Mouse (Mus musculus) intestine, embryonic 16.5 days (tissue): Measurements from ENCODE around the gene Arhgap28. TPM values are rescaled to one million over a fixed set of nuclear protein-coding genes. Genes with fewer than 3 reads are reported as not detected.

Experiments
- ATAC-seq: fragments of 200-750 bp; cut with Nextera tagmentation; 2 replicates; pipeline ENCODE4 v1.8.0; 2017; ENCODE audit warnings: moderate TSS enrichment, moderate library complexity
- H3K27ac ChIP-seq: fragments of 300-500 bp; sonication (generic); 2 replicates; pipeline ENCODE4 v1.5.1; 2014; ENCODE audit warnings: mild to moderate bottlenecking, low read length
- H3K27me3 ChIP-seq: fragments of 300-500 bp; sonication (generic); replicated peaks from 2 replicates; pipeline ENCODE4 v1.6.1; 2014; ENCODE audit warnings: low read length, control low read depth, mixed read lengths; ENCODE audit not compliant: control insufficient read depth, insufficient read depth
- H3K36me3 ChIP-seq: fragments of 300-500 bp; sonication (generic); 2 replicates; pipeline ENCODE4 v1.6.1; 2014; ENCODE audit warnings: low read length, control low read depth; ENCODE audit not compliant: control insufficient read depth, insufficient read depth
- H3K4me1 ChIP-seq: fragments of 300-500 bp; sonication (generic); 2 replicates; pipeline ENCODE4 v1.6.1; 2014; ENCODE audit warnings: low read length, control low read depth, mixed read lengths; ENCODE audit not compliant: control insufficient read depth, insufficient read depth
- H3K4me2 ChIP-seq: fragments of 300-500 bp; sonication (generic); 2 replicates; pipeline ENCODE4 v1.6.1; 2014; ENCODE audit warnings: low read depth, low read length, control low read depth
- H3K4me3 ChIP-seq: fragments of 300-500 bp; sonication (generic); 2 replicates; pipeline ENCODE4 v1.5.1; 2014; ENCODE audit warnings: mild to moderate bottlenecking, low read length
- H3K9ac ChIP-seq: fragments of 300-500 bp; sonication (generic); 2 replicates; pipeline ENCODE4 v1.6.1; 2014; ENCODE audit warnings: low read depth, low read length
- H3K9me3 ChIP-seq: fragments of 300-500 bp; sonication (generic); 2 replicates; pipeline ENCODE4 v1.6.1; 2016; ENCODE audit warnings: low read length, control low read depth; ENCODE audit not compliant: control insufficient read depth
- WGBS: fragments of 180-500 bp; shearing (Covaris S2); extraction: QIAGEN DNeasy Blood & Tissue Kit; methylation state at CpG from one replicate; pipeline ENCODE4 v1.1.7; 2014; 5-methylcytosine and 5-hydroxymethylcytosine counted together
- polyA plus RNA-seq: library from polyadenylated mRNA; unstranded; fragments of >200 nt; fragmentation: Nextera tagmentation; extraction: Ambion mirVana; gene quantifications from 2 replicates; pipeline ENCODE4 v1.2.1, GENCODE M21; 2015

Gene Arhgap28
- polyA plus RNA-seq, 1 experiment from 2014 or later = 12.7 TPM

- ATAC-seq = peak; percentile 43
- Histone ChIP-seq H3K4me2 (no peak overlapping the region), H3K27ac (no peak overlapping the region), H3K4me3 (no peak overlapping the region), H3K27me3 (no peaks in the 10 kb centered on the region), H3K9ac (no peak overlapping the region), H3K4me1 (peaks cover 11% of the 10 kb centered on the region; the same call in 1 of the 2 replicates), H3K9me3 (no peaks in the 10 kb centered on the region), H3K36me3 (no peaks in the 10 kb centered on the region)
- WGBS = 77% methylated on average over 10 of the region's 10 CpGs
Observed at GRCm38 (mm10) chr17:67907532-67908054, 96.3 kb downstream of the Arhgap28 start.

- Histone ChIP-seq H3K9ac (no peak overlapping the region), H3K36me3 (no peaks in the 10 kb centered on the region), H3K9me3 (no peaks in the 10 kb centered on the region), H3K27me3 (no peaks in the 10 kb centered on the region), H3K4me3 (no peak overlapping the region), H3K4me1 (peaks cover 11% of the 10 kb centered on the region; the same call in 1 of the 2 replicates), H3K4me2 (no peak overlapping the region), H3K27ac (no peak overlapping the region)
- ATAC-seq = no peak
- WGBS = 71% methylated on average over 3 of the region's 3 CpGs
Observed at GRCm38 (mm10) chr17:67906236-67906635, 97.7 kb downstream of the Arhgap28 start.

GRCm38 (mm10) chr17:67904315-67904944 is 99.5 kb downstream of the Arhgap28 start:
- 80% methylated on average over 14 of the region's 14 CpGs for WGBS
- Histone ChIP-seq H3K27ac (no peak overlapping the region), H3K9me3 (no peaks in the 10 kb centered on the region)

GRCm38 (mm10) chr17:67902847-67903246 is 101.1 kb downstream of the Arhgap28 start:
- Histone ChIP-seq H3K36me3 (no peaks in the 10 kb centered on the region), H3K9me3 (no peaks in the 10 kb centered on the region), H3K9ac (no peak overlapping the region), H3K27me3 (no peaks in the 10 kb centered on the region), H3K27ac (no peak overlapping the region), H3K4me3 (no peak overlapping the region), H3K4me2 (no peak overlapping the region), H3K4me1 (peaks cover 4% of the 10 kb centered on the region; the same call in 1 of the 2 replicates)
- 83% methylated on average over 4 of the region's 4 CpGs for WGBS
- peak; percentile 31; the same call in 1 of the 2 replicates for ATAC-seq

More at GRCm38 (mm10) chr17:67904315-67904944, 99.5 kb downstream of the Arhgap28 start:
- ATAC-seq = no peak
- Histone ChIP-seq H3K4me2 (no peak overlapping the region), H3K36me3 (no peaks in the 10 kb centered on the region), H3K27me3 (no peaks in the 10 kb centered on the region), H3K9ac (no peak overlapping the region), H3K4me3 (no peak overlapping the region), H3K4me1 (peaks cover 11% of the 10 kb centered on the region; the same call in 1 of the 2 replicates)

GRCm38 (mm10) chr17:67901161-67901560 is 102.8 kb downstream of the Arhgap28 start:
- Histone ChIP-seq H3K27me3 (no peaks in the 10 kb centered on the region), H3K4me1 (no peaks in the 10 kb centered on the region), H3K4me2 (no peak overlapping the region), H3K9ac (no peak overlapping the region), H3K27ac (no peak overlapping the region), H3K9me3 (no peaks in the 10 kb centered on the region), H3K4me3 (no peak overlapping the region), H3K36me3 (no peaks in the 10 kb centered on the region)
- 82% methylated on average over 11 of the region's 11 CpGs for WGBS
- no peak for ATAC-seq

GRCm38 (mm10) chr17:67899376-67899775 is 104.5 kb downstream of the Arhgap28 start:
- Histone ChIP-seq H3K9me3 (no peaks in the 10 kb centered on the region), H3K4me1 (no peaks in the 10 kb centered on the region), H3K27ac (no peak overlapping the region), H3K4me3 (no peak overlapping the region), H3K4me2 (no peak overlapping the region), H3K27me3 (no peaks in the 10 kb centered on the region), H3K9ac (no peak overlapping the region), H3K36me3 (peaks cover 3% of the 10 kb centered on the region; the same call in 1 of the 2 replicates)
- ATAC-seq = no peak
- WGBS = 94% methylated on average over 5 of the region's 5 CpGs

- peak; percentile 82 for ATAC-seq
- no peak overlapping the region for H3K9ac ChIP-seq
- H3K27ac ChIP-seq = no peak overlapping the region
- H3K27me3 ChIP-seq = no peaks in the 10 kb centered on the region
- H3K4me1 ChIP-seq = no peaks in the 10 kb centered on the region
- H3K4me3 ChIP-seq = no peak overlapping the region
- peaks cover 3% of the 10 kb centered on the region; the same call in 1 of the 2 replicates for H3K36me3 ChIP-seq
- 94% methylated on average over 5 of the region's 5 CpGs for WGBS
- no peaks in the 10 kb centered on the region for H3K9me3 ChIP-seq
- H3K4me2 ChIP-seq = no peak overlapping the region
Observed at GRCm38 (mm10) chr17:67896413-67896812, 107.5 kb downstream of the Arhgap28 start.

GRCm38 (mm10) chr17:67889481-67890325 is 114.2 kb downstream of the Arhgap28 start:
- H3K9me3 ChIP-seq = no peaks in the 10 kb centered on the region
- ATAC-seq = no peak
- 71% methylated on average over 20 of the region's 20 CpGs for WGBS

GRCm38 (mm10) chr17:67888081-67888480 is 115.8 kb downstream of the Arhgap28 start:
- no peak overlapping the region for H3K4me3 ChIP-seq
- H3K27me3 ChIP-seq = no peaks in the 10 kb centered on the region
- no peaks in the 10 kb centered on the region for H3K9me3 ChIP-seq
- no peaks in the 10 kb centered on the region for H3K36me3 ChIP-seq
- no peak overlapping the region for H3K9ac ChIP-seq
- no peak overlapping the region for H3K4me2 ChIP-seq
- no peak overlapping the region for H3K27ac ChIP-seq
- no peaks in the 10 kb centered on the region for H3K4me1 ChIP-seq
- no peak for ATAC-seq
- 92% methylated on average over 9 of the region's 9 CpGs for WGBS

More at GRCm38 (mm10) chr17:67889481-67890325, 114.2 kb downstream of the Arhgap28 start:
- Histone ChIP-seq H3K9ac (no peak overlapping the region), H3K27me3 (no peaks in the 10 kb centered on the region), H3K4me1 (no peaks in the 10 kb centered on the region), H3K4me3 (no peak overlapping the region), H3K4me2 (no peak overlapping the region), H3K36me3 (peaks cover 3% of the 10 kb centered on the region; the same call in 1 of the 2 replicates), H3K27ac (no peak overlapping the region)
